Mouse (Mus musculus) cerebellum, adult 9-10 months (tissue): ENCODE results near the gene Rexo4.

Source experiments
- DNase-seq: peaks from one replicate; pipeline ENCODE4 v3.0.0; 2022

Gene Rexo4

GRCm38 (mm10) chr2:26908710-26909386 is 55.3 kb downstream of the Rexo4 start:
- DNase-seq: peak; percentile 37

GRCm38 (mm10) chr2:26907109-26907508 is 57.1 kb downstream of the Rexo4 start:
- peak; percentile 46 for DNase-seq

GRCm38 (mm10) chr2:26906431-26906830 is 57.8 kb downstream of the Rexo4 start:
- DNase-seq: no peak

- DNase-seq: no peak
These were observed 58.2 kb downstream of the Rexo4 start for GRCm38 (mm10) chr2:26905936-26906335.
